Mouse (Mus musculus) erythroblast, embryonic 14.5 days (primary cell): ENCODE measurements around the gene Irx2.

Source experiments
- GATA1 ChIP-seq: IDR thresholded peaks from 2 replicates; pipeline ENCODE4 v1.6.1; 2012; ENCODE audit warnings: low read length, inconsistent platforms, mixed read lengths
- TAL1 ChIP-seq: IDR thresholded peaks from 3 replicates; pipeline ENCODE4 v1.6.1; 2012; ENCODE audit warnings: low read length, inconsistent platforms, mixed read lengths

DNA sequence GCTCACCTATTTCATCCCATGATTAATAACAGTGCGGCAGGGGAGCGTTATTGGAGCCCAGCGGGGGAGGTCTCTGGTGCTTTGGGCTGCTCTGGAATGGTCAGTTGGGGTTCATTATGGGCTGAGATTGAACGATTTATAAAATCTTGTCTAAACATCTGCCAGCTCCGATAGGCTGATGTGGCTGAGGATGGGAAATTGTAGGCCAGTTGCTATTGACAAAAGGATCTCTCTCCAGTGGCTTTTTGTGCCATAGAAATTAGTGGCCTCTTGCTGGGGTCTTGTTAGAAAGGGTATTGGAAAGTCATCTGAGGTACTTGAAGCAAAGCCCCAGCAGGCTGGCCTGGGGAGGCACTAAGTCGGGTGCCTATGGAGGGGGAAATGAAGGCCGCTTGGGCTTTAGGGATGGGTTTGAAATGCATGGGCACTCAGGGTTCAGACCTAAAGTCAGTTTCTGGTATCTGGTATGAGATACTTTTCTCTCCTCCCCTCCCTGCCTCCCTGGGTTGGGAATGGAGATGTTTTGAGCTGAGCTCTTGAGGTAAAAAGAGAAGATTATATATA lies 6.2 kb downstream of the Irx2 start:
- TF ChIP-seq GATA1 (no peak), TAL1 (no peak)
